Mouse (Mus musculus) brain, adult 2 months (tissue): ENCODE measurements around the gene Cela3b.

Source experiments
- DNase-seq: peaks from one replicate; pipeline ENCODE4 v3.0.0; 2011; ENCODE audit warnings: low read depth, low spot score

Cela3b gene

GRCm38 (mm10) chr4:137430502-137430901, at the start of gene Cela3b:
Cela3b (minus strand) TSS chr4:137430540.
- no peak for DNase-seq

DNA sequence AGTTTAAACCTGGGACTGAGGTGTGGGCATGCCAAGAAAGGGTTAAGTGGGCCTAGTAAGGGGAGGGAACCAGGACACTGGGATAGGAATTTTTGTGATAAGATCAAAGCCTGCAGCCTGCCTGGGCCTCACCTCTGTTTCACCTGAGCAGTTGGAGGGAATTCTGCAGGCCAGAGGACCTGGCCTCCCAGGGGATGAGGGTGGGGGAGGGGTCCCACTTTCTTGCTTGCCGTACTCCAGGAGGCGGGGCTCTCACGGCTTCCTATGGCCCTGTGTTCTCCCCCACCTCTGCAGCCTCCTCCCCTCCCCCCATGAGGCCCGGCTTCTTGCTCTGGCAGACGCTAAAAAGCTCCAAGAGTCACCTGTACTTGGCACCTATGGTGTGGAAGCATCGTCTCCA, 49.4 kb upstream of the Cela3b start:
- DNase-seq = no peak

DNA sequence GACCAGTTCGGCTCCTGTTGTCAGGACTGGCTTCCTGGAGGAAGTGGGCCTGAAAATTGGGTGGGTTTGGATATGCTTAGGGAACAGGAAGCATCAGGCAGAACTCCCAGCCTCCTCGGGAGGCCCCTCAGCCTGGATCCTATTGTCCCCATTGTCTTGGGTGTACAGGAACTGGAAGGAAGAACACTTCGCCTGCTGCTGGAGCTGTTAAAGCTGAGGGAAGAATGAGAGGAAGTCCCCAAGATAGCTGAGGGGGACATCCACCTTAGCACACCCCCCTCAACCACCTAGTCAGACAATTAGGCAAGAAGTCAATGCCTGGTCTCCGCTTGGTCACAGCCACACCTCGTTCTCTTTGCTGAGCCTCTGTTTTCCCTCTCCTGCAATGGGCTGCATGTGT, 48.0 kb upstream of the Cela3b start:
- no peak for DNase-seq

DNA sequence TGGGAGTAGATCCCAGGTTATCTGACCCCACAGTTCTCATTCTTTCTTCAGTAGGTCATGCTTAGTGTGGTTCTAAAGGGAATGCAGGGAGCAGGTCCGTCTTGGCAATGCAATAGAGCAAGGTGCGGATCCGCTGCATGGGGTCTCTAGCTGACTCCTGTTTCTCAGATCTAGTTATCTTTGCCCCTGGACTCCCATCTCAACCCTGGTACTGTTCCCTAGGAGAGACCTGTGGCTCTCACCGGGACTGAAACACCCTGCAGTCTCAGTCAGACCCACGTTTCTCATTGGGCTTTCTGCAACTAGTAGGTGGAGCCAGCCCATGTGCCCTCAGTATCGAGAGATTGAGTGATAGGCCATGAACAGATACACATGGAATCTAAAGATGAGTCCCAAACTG, 47.3 kb upstream of the Cela3b start:
- DNase-seq = no peak

DNA sequence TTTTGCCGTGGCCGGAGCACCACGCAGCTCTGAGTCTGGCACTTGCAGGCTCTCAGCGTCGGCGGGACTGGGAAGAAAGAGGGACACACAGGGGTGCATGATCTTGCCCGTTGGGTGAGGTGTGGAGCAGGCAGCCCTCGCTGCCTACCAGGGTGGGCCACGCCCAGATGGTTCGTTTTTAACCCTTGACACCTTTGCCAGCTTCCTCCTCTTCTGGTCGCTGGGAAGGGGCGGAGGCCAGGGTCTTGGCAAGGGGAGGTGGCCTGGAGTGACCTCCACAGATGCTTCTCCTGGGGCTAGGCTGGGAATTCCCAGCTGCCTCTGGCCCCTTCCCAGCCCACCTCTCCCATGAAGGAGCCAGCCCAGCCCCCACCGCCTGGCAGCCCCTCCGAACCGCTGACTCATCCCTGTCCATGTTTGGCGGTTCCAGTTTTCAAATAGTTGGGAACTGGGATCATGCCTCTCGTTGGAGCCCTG, 46.5 kb upstream of the Cela3b start:
- no peak for DNase-seq

- DNase-seq = peak; percentile 75
Measured at GRCm38 (mm10) chr4:137476065-137476760, 45.9 kb upstream of the Cela3b start.

DNA sequence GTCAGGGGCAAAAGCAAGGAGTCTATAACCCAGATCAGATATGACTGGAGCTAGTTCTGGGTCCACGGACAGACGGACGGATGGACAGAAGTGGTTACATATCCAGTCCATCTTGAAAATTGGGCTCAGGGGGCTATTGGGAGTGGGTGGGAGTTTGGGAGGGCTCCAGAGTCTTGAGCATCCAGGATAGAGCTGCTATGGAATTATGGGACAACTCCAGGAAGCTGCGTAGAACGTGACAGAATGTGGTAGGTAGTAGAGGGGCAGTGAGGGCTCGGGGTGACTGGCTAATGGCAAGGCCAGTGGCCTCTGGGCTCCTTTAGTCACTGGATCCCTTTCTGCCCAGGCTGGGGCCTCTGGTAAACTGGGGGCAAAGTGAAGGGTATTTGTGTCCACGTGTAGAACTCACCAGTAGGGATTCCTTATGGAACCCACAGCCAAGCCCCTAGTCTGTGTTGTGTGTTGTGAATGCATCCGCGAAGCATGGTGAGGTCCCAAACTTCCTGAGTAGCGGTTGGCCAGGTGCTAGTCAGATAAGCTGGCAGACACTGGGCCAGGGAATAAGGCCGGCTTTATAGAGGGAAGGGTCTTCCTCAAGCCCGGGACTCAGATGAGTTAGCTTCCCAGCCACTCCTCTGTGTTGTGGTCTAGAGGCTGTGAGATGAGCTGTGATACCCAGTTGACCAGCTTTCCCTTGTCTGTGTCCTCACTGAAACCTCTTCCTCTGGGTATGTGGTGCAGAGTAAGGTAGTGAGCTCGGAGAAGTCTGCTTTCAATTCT, 45.1 kb upstream of the Cela3b start:
- DNase-seq = no peak

- no peak for DNase-seq
Measured at GRCm38 (mm10) chr4:137474694-137475093, 44.4 kb upstream of the Cela3b start.

- DNase-seq = no peak
Measured at GRCm38 (mm10) chr4:137473701-137474388, 43.5 kb upstream of the Cela3b start.

DNA sequence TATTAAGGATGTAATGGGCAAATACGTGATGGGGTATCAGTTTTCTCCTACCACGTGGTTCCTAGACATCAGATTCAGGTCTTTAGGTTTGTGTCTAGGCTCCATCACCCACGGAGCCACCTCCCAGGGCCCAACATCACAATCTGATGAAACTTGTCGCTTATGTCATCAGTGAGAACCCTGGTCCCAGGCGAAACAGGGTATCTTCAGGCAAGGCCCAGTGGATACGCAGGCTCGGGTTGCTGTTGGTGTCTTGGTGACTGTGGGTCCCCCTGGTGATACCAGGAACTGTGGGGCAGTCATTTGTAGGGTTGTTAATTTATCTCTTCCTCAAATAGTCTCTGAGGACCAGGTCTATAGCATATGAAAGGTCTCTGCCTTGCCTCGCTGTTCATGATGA, 42.9 kb upstream of the Cela3b start:
- no peak for DNase-seq

DNA sequence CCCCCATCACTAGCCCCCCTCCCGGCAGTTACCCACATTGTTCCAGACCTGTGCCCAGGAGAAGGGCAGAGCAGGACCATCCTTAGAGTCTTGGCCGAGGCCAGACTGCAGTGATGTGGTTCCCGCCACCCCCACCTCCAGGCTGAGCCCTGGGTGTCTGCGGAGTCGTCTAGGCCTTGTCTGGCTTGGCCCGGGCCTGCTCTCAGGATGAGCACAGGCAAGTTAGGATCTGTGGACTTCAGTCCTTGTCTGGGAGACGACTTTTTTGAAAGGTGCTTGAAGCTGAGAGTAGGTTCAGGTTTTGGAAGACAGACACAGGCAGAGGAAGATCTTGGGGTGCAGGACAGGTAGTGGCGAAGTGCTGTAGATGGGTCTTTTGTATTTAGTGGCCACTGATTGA, 41.0 kb upstream of the Cela3b start:
- no peak for DNase-seq

DNA sequence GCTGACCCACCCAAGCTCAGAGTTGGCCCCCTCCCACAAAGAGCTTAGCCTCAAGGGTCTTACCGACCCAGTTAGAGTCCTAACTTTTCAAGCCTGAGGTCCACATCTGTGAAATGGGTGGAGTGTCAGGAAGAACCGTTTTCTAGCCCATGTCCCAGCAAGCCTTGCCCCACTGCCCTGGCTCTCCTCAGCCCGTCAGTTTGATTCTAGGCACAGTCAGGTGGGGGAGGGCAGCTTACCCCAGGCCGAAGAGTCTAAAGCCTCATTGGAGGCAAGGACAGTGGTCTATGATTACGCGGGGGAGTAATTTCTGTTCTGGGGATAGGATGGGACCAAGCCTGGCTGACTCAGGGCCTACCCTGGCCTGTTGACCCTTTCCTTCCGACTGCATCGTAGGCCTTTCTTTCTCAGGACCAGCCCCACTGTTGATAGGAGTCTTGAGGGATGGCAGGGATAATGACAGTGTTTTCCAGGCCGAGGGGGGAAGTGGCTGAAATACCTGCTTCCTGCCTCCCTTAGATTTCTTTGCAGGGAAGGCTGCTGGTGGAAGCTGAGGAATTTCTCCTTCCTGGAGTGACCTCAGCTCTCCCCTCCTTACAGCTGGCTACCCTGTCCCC, 40.5 kb upstream of the Cela3b start:
- DNase-seq = no peak

- no peak for DNase-seq
Measured at GRCm38 (mm10) chr4:137469845-137470692, 39.7 kb upstream of the Cela3b start.

DNA sequence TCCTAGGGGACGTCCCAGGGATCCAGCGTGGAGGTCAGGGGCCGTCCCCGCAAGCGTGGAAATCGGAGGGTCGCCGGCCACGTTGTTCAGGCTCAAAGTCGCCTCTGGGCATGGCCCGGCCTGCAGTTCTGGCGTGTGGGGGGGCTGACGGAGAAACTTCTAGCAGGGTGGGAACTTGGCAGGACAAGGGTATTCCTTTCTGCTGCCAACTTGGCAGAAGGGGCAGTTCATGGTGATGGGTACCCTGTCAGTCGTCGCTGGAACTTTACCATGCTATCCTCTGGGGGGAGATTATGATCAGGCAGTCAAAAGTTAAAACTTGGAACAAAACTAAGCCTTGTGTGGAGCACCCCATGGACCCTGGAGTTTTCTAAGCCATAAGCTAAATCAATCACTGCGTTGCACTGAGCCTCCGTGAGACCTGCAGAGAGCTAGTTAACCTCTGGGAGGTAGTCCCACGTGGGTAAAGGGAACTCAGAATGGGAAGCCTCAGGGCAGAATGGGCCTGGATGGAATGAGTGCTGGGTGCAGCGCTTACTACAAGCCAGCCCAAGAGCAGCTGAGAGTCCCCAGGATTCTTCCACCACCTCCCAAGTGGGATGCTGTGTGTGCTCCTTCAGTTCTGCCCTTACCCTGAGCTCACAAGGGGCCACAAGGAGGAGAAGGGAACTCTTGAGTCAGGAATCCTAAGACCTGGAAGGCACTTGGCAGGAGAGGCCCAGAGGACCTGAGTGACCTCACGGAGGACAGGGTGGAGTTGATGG, 38.9 kb upstream of the Cela3b start:
- DNase-seq = no peak

DNA sequence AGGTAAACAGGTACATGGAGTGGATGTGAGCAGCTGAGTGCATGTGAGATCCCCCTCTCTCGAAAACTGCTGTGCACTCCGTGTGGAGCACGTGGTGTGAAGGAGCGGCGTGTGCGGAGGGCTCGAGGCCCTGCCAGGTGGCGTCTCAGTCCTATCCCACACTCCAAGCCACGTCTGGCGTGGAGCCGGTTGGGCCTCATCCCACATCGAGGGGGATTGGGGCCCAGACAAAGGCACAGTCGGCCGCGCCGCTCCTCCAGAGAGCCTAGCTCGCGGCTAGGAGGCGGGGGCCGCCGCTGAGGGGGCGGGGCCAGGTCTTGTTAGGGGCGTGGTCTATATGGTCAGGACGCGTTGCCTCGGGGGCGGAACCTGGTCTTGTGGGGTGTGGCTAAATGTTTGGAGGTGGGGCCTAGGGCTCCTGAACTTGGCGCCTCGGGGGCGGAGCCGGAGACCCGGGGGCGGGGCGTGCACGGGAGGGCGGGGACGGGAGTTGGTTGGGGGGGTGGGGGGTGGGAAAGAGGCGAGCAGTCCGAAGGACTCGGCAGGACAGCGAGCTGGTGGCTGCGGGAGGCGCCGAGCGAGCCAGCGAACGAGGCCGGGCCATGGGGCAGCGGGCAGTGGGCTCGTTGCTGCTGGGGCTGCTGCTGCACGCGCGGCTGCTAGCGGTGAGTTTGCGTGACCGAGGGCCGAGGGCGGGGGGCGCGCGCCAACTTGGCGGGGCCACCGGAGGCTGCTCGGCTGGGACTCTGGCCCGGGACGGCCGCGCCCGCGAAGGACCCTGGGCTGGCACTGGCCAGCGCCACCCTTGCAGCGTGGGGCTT, 38.1 kb upstream of the Cela3b start, which contains the start of gene Hspg2:
TSS of gene Hspg2 (plus strand) at position 510 of the 821 bp plus-strand sequence.
- DNase-seq = peak; percentile 85

DNA sequence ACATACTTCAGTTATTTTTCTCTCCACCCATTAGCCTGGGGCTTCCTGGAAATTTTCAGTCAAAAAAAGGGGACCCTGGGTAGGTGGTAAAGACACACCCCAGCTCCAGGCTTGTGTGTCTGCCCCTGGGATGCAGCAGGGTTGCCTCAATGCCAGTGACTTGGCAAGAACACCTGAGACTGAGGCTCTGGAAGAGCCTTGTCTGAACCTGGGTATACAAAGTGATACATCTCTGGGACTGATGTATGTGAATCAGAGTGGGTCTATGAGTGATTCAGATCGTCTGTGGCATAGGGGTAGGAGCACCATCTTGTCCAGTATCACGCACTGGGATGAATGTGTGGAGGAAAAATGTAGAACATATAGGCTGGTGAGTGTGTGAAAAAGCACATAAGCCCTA, 37.2 kb upstream of the Cela3b start:
- DNase-seq = no peak

GRCm38 (mm10) chr4:137466991-137467390, 36.7 kb upstream of the Cela3b start:
- DNase-seq = no peak

- DNase-seq = no peak
Measured at GRCm38 (mm10) chr4:137465125-137465787, 34.9 kb upstream of the Cela3b start.
